Mouse (Mus musculus) cortical plate, adult 2 months (tissue): Measurements from ENCODE around the gene Dio1. TPM values are rescaled to one million over a fixed set of nuclear protein-coding genes. Genes with fewer than 3 reads are reported as not detected.

ENCODE experiments used
- H3K27ac ChIP-seq: fragments of 200-500 bp; 2 replicates; pipeline ENCODE4 v1.5.1; 2012; ENCODE audit warnings: low read length, control low read depth, inconsistent platforms; ENCODE audit not compliant: insufficient read depth
- H3K4me1 ChIP-seq: fragments of 200-500 bp; 2 replicates; pipeline ENCODE4 v1.6.1; 2011; ENCODE audit warnings: low read length; ENCODE audit not compliant: control insufficient read depth, insufficient read depth
- H3K4me3 ChIP-seq: fragments of 200-500 bp; 2 replicates; pipeline ENCODE4 v1.5.1; 2011; ENCODE audit warnings: mild to moderate bottlenecking, low read length, control low read depth; ENCODE audit not compliant: insufficient read depth
- CTCF ChIP-seq: fragments of 200-500 bp; IDR thresholded peaks from 2 replicates; pipeline ENCODE4 v1.5.1; 2011; ENCODE audit warnings: mild to moderate bottlenecking, control low read depth, low read length; ENCODE audit not compliant: insufficient read depth; ENCODE audit errors: extremely low read depth
- POLR2A ChIP-seq: fragments of 200-500 bp; IDR thresholded peaks from 2 replicates; pipeline ENCODE4 v1.6.1; 2011; ENCODE audit warnings: mild to moderate bottlenecking, low read length, control low read depth; ENCODE audit not compliant: insufficient read depth; ENCODE audit errors: extremely low read depth
- polyA plus RNA-seq: library from polyadenylated mRNA; depleted of rRNA; stranded (reverse); fragments of >200 nt; gene quantifications from 2 replicates; pipeline ENCODE4 v1.2.3, GENCODE M21; 2012

Dio1 gene
- polyA plus RNA-seq, 1 experiment: not detected

DNA sequence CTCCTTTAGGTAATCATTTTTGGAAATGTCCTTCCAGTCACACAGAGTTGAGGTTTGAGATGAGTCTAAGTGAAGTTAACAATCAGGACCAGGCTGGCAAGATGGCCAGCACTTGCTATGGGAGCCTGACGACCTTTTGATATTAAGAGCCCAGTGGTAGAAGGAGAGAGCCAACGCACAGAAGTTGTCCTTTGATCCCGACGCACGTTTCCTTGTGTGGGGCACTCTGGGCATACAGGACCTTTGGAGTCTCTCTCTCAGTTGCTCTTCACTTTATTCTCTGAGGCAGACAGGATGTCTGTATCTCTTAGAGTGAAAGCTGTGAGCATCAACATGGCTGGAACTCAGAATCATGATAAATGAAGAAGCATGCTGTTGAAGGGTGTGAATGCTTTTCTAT, 30.5 kb upstream of the Dio1 start:
- no peak overlapping the region for H3K4me3 ChIP-seq
- H3K4me1 ChIP-seq: no peaks in the 10 kb centered on the region
- no peak overlapping the region for H3K27ac ChIP-seq
- TF ChIP-seq CTCF: no peak

DNA sequence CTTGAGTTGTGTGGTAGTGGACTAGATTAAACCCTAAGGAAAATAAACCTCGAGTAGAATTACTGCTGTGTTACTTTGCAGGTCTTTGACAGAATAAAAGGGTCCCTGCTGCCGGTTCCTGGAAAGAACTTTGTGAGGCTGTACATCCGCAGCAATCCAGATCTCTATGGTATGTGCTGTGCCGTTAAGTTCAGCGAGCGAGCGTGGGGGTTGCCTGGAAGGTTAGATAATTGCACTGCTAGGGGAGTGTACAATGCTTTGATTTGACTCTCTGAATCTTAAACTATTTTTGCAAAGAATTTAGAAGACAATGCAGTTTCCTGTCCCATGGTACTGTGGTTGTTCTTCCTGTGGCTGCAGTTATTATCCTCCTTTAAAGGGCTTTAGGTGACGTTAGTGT, 29.4 kb upstream of the Dio1 start:
- TF ChIP-seq CTCF: no peak
- no peak for TF ChIP-seq POLR2A
- Histone ChIP-seq H3K4me3 (no peak overlapping the region), H3K27ac (no peak overlapping the region), H3K4me1 (no peaks in the 10 kb centered on the region)

DNA sequence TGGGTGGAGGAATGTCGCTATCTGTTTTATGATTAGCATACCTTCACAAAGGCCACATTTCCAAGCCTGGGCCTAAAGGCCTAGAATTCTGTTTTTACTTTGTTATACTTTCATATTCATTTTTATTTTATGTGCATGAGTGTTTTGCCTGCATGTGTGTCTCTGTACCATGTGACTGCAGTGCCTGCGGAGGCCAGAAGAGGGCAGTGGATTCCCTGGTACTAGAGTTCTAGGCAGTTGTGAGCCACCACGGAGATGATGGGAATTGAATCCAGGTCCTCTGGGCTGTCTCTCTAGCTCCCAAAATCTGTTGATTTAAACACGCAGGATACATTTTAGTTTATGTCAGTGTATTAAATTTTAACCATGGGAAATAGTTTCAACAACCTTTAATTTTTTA, 26.5 kb upstream of the Dio1 start:
- H3K4me1 ChIP-seq: no peaks in the 10 kb centered on the region
- no peak overlapping the region for H3K4me3 ChIP-seq
- TF ChIP-seq POLR2A (no peak), CTCF (no peak)
- H3K27ac ChIP-seq: no peak overlapping the region

DNA sequence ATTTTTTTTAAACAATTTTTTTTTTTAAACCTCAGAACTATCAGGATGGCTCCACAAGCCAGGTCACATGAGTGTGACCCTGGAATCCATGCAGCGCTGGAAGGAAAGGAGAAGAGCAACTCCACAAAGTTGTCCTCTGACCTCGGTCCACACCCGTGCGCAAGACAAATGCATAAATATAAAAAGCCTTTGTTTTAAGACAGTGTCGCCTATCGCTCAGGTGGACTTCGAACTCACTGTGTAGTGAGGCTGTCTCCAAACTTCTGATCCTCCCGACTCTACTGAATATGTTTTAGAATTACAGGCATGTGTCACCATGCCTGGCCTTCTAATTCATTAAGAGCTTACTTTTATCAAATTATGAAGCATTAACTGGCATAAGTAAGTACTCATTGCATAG, 21.6 kb upstream of the Dio1 start:
- no peak overlapping the region for H3K4me3 ChIP-seq
- H3K27ac ChIP-seq: no peak overlapping the region
- TF ChIP-seq POLR2A: no peak
- no peak for TF ChIP-seq CTCF
- H3K4me1 ChIP-seq: no peaks in the 10 kb centered on the region

DNA sequence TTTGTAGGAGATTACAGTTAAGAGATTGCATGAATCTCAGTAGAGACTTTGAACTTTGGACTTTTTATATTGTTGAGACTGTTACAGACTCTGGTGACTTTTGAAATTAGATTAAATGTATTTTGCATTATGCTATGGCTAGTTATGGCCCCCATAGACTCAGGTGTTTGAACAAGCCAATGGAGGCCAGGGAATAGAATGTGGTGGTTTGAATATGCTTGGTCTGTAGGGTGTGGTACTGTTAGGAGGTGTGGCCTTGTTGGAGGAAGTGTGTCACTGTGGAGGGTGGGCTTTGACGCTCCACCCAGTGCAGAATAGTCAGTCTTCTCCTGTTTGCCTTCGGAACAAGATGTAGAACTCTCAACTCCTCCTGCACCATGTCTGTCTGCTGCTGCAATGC, 16.1 kb upstream of the Dio1 start:
- Histone ChIP-seq H3K4me1 (no peaks in the 10 kb centered on the region), H3K4me3 (no peak overlapping the region), H3K27ac (no peak overlapping the region)
- TF ChIP-seq POLR2A: no peak
- no peak for TF ChIP-seq CTCF

DNA sequence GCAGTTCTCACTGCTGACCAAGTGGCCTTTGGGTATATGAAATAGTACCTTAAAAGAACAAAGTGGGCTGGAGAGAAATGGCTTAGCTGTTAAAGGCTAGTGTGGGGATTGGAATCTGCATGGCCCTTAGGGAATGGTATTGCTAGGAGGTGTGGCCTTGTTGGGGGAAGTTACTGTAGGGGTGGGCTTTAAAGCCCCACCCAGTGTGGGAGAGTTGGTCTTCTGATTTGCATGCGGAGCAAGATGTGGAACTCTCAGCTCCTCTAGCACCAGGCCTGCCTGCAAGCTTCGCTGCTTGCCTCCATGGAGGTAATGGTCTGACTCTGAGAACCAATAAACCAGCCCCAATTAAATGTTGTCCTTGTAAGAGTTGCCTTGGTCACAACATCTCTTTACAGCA, 14.1 kb upstream of the Dio1 start:
- Histone ChIP-seq H3K4me1 (no peaks in the 10 kb centered on the region), H3K27ac (no peak overlapping the region), H3K4me3 (no peak overlapping the region)
- no peak for TF ChIP-seq POLR2A
- no peak for TF ChIP-seq CTCF

DNA sequence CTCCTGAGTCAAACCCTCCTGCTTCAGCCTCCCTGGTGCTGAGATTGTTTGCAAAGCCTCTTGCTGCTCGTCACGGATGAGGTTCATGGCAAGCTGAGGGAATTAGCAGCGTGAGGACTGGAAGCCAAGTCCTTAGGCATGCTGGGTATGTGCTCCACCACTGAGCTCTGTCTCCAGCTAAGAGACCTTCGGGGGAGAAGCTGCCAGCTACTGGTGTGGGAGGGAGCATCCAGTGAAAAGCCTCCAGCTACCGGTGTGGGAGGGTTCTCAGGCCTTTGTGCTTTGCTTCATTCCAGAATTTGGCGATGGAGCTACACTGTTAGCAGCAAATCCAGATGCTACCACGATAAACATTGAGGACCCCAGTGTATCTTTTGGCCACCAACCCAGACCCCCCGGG, 11.7 kb upstream of the Dio1 start:
- no peak overlapping the region for H3K4me3 ChIP-seq
- H3K27ac ChIP-seq: no peak overlapping the region
- TF ChIP-seq POLR2A: no peak
- no peak for TF ChIP-seq CTCF
- no peaks in the 10 kb centered on the region for H3K4me1 ChIP-seq

DNA sequence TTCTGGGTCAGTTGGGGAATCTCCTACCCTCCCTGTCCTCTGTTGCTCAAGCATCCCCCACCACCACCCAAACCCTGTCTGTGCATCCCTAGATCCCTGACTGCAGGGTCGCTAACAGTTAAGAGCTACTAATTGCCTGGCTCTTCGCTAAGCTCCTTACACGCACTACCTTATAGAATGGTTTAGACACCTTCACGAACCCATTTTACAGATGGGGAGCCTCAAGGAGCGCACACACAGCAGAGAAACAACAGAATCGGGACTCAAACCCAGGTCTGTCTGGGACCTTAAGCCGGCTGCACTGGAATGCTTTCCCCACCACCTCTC, 7.5 kb upstream of the Dio1 start:
- no peak overlapping the region for H3K27ac ChIP-seq

DNA sequence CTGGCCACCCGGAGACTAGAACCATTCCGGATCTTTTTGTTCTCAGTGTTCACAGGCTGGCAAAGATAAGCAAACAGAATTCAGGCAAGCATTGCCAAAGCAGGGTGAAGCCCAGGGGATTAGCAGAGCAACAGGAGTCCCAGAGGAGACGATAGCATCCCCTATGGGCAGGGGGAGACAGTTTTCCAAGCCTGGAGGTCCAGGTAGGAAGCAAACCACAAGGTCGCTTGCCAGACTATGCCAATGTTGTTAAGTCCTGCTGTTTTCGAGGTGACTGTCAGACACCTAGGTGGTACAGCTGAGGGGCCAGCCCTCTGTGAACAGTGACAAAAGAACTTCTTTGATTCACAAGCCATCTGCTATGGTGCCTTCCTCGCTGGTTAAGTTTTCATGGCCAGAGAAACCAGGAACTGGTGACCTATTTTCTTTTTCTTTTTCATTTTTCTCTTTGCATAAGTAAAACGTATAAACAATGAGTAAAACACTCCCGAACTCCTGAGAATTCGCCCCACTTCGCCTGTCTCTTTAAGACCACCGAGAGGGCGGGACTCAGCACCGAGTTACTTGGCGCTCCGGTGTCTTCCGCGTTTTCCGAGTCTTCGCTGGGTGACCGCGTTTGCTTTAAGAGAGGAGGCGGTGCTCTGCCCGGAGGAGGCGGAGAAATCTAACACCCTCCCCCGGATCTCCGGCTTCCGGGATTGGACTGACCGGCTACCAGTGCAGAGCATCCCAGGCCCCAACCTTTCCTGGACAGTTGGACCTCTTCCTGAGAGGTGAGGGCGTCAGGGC, 6.9 kb upstream of the Dio1 start, which contains the start of gene Yipf1:
Yipf1 (plus strand) TSS at position 674 of the 789 bp plus-strand sequence.
- no peaks in the 10 kb centered on the region for H3K4me1 ChIP-seq
- H3K4me3 ChIP-seq: peak within 1 kb of the TSS; percentile 88
- peak; percentile 17; the same call in 1 of the 2 replicates for TF ChIP-seq CTCF
- TF ChIP-seq POLR2A: peak; percentile 73; the same call in 1 of the 2 replicates
- no peak within 1 kb of the TSS for H3K27ac ChIP-seq

More for the DNA sequence above, 7.5 kb upstream of the Dio1 start:
- Histone ChIP-seq H3K4me1 (no peaks in the 10 kb centered on the region), H3K4me3 (peak overlapping the region; percentile 88)
- TF ChIP-seq CTCF: no peak
- no peak for TF ChIP-seq POLR2A

DNA sequence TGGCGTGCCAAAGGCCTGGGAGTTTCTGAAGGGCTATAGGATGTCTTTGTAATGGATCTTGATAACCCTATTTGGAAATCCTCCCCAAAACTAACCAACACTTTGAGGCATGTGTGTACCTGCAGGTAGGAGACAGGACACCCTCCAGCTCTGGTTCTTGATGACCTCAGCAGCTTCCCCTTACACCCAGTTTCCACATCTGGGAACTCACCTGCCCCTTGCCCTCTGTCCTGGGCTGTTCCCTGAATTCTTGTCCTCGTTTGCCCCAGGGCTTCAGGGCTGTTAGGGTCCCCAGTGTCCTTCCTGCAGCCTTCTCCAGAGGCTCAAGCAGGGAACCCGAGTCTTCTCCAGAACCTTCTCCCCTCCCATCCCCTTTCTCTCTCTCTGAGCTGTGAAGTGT, 3.4 kb downstream of the Dio1 start:
- TF ChIP-seq POLR2A: no peak
- no peak for TF ChIP-seq CTCF
- Histone ChIP-seq H3K4me3 (no peak overlapping the region), H3K4me1 (no peaks in the 10 kb centered on the region), H3K27ac (no peak overlapping the region)

DNA sequence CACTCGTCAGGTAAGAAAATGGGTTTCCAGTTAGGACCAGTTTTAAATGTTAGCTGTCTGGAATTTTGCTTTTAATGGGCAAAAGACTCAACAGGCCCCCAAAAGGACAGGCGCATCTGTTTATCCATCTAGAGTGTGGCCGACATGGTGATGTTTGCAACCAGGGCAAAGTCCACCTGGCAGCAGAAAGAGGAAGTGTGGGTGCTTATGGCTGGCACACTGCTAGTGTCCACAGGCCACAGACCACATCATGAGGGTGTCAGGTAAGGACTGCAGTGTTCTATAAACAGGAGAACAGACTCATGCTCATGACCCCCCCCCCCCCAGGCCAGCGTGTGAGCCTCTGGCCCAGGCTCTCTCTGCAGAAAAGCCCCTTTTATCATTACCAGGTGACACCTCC, 4.1 kb downstream of the Dio1 start:
- Histone ChIP-seq H3K27ac (no peak overlapping the region), H3K4me3 (no peak overlapping the region), H3K4me1 (no peaks in the 10 kb centered on the region)
- TF ChIP-seq POLR2A (no peak), CTCF (no peak)
